Mouse (Mus musculus): ENCODE measurements around the gene Kcng1.

DNA sequence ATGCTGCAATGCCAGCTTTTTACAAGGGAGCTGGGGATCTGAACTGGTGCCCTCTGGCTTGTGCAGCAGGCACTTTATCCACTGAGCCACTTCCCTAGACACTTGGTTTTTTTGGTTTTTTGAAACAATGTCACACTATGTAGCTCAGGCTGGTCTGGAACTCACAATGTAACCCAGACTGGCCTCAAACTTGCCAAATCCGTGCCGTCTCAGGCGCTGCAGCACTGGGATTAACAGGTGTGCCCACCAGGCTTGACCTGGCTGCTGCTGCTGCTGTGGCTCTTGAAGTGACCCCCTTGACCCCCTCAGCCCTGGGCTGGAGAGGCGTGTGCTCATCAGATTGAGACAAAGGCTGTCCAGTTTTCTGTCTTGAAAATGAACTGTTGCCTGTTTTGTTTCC is 43.2 kb downstream of the Kcng1 start:
- no peak for TF ChIP-seq GABPA (IDR thresholded peaks at IDR 0.05; ENCODE audit: insufficient replicate concordance, low read depth, low read length)
- TF ChIP-seq RCOR1 (conservative IDR thresholded peaks at IDR 0.05; ENCODE audit: low read depth, low read length): no peak
- TF ChIP-seq CTCF (conservative IDR thresholded peaks at IDR 0.05 in 1 of 2, IDR thresholded peaks at IDR 0.05 in 1 of 2; ENCODE audit: low read depth in 2 of 2, low read length in 2 of 2): no peak

Data from CH12.LX (cell line).